Mouse (Mus musculus) lung, postnatal 10 days (tissue): ENCODE data around the gene Gnptg.

Experiments
- DNase-seq: peaks from one replicate; pipeline ENCODE4 v3.0.0; 2021

Gene Gnptg

DNA sequence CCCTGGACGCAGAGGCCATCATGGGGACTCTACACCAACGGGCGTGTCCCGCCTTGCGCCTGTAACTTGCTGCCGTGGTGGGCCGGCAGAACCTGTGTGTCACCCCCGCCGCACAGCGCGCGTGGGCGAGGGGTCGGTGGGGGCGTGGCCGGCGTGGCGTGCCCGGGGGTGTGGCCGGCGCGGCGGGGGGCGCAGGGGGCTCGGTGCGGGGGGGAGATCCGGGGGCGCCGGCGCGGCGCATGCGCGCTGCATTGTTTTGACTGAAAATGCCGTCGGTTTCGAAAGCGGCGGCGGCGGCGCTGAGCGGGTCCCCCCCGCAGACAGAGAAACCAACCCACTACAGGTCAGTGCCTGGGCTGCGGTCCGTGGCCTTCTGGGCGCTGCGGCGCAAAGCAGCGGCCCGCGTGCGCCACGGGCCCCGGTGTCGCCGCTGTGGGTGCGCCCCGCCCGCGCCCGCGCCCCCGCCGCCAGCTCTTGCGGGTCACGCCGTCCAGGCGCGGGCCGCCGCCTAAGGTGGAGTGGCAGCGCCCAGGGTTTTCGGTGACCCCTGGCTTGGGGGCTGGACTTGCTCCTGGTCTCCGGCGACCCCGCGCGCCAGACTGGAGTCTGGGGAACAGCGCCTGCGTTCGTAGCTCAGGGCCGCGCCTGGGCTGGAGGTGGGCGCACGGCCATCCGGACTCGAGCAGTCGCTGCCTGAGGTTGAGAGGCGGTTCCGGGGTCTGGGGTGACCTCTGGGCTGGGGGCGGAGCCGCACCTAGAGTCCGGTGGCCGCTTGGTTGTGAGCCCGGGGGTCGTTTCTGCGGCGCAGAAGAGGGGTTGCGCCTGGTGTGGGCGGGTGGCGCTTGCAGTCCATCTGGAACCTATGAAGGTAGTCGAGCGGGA lies 51.5 kb downstream of the Gnptg start, which contains the start of gene Unkl:
Gene Unkl (plus strand): TSS at position 248 of the 882 bp plus-strand sequence.
- peak; percentile 82 for DNase-seq

GRCm38 (mm10) chr17:25187784-25188149 lies 52.2 kb downstream of the Gnptg start:
- DNase-seq: no peak

- no peak for DNase-seq
These were observed 55.0 kb downstream of the Gnptg start for GRCm38 (mm10) chr17:25184961-25185360.

DNA sequence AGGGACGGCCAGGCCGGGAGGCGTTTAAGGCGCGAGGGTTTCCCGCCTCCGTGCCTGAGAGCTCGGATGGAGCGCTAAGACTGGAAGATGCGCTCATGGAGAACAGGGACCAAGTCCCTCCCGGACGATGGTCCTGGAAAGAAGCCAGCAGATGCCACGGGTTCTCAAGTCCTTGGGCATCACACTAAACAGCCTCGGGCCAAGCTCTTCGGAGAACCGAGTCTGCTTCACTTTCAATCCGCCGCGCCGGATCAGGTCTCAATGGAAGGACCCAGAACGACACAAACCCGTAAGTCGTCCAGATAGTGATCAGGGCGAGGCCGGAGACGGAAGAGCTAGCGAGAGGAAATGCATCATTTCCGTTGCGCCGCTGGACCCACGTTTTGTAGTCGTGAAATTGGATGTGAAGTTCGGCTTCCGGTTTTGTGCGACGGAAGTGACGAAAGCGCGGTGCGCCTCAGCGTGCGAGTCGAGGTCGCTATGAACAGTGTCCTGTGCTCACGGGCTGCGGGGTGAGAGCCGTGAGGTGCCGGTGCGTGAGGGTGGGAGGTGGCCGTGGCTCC lies 55.7 kb downstream of the Gnptg start, which contains the start of gene BC003965:
Gene BC003965 (plus strand): TSS at position 426 of the 563 bp plus-strand sequence.
- DNase-seq: peak; percentile 98
